Mouse (Mus musculus) cerebellum, adult 9-10 months (tissue): Measurements from ENCODE around the gene Taf5l.
A peak's percentile ranks its signal among the peaks of the same experiment; 100 is the strongest.
"Not testable (repeated sequence)": the region's sequence is repeated elsewhere in the genome, so short reads cannot be mapped to it uniquely, and the experiment has no call there.

ENCODE experiments used
- DNase-seq: peaks from one replicate; pipeline ENCODE4 v3.0.0; 2022

The Taf5l gene

DNA sequence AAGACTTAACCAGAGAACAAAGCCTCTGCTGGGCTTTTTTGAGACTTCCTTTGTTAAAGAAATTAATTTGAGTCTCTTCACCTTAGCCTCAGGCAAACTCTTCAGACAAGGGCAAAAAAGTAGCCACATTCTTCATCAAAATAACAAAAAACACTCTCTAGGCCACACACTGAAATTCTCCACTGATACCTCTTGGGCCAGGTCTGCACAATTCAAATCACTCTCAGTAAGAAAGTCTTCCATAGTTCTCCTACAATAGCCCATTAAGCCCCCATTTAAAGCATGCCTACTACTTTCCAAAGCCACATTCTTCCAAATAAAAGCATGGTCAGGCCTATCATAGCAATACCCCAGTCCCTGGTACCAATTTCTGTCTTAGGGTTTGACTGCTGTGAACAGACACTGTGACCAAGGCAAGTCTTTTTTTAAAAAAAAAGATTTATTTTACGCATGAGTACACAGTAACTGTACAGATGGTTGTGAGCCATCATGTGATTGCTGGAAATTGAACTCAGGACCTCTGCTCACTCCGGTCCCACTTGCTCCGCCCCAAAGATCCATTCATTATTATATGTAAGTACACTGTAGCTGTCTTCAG, 9.1 kb downstream of the Taf5l start:
- no peak for DNase-seq

DNA sequence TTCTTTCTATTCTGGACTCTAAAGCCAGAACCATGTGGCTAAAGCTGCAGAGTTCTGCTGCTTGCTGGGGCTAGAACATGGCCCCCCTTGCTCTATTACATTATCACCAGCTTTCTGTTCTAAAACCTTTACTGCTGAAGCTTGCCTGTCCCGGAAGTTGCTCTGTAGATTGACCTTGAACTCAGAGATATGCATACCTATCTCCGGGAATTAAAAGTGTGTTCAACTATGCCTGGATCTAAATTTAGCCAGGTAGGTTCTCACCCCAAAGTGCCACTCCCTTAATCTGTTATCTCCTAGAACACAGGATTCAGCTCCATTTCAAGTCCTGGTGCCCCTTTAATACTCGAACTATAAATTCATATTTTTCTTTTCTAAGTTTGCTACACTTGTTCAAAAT, 9.6 kb downstream of the Taf5l start:
- DNase-seq = no peak

GRCm38 (mm10) chr8:124007829-124008228, 13.4 kb downstream of the Taf5l start:
- DNase-seq = no peak

- DNase-seq = no peak
Measured at GRCm38 (mm10) chr8:124002546-124003108, 18.6 kb downstream of the Taf5l start.

DNA sequence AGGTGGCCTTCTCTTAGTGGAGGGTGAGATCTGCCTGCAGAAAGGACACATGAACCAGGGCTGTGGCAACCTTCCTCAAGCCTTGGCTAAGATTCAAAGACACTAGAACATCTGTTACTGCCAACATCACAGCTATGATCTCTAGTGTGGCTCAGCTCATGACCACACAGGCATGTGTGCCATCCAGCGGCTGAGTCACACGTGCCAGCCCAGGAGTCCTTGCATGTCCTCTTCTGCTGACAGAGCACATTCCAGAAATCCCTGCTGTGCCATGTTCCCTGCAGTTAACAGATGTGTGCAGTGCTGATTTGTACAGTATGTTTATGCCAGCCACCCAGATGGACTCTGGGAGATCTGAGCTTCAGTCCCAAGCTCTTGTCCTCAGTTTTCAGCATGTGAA, 21.6 kb downstream of the Taf5l start:
- no peak for DNase-seq

GRCm38 (mm10) chr8:123993997-123994396, 27.2 kb downstream of the Taf5l start:
- no peak for DNase-seq

DNA sequence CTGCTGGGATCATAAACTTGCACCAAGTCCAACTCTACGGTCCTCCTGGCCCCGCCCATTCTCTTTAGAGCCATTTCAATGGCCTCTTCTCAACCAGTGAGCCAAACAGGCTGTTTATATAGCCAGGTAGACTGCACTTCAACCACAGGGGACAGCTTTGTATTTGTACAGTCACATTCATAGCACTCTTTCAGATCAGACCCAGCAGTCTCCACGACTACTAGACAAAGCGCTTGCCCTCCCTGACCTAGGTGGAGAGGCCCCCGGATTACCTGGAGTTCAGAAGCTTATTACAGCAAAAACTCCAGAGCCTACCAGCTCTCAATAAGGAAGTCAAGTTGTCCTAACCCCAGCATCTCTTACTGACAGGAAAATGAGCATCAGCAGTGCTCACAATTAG, 27.6 kb downstream of the Taf5l start:
- DNase-seq = no peak

GRCm38 (mm10) chr8:123992587-123992986, 28.6 kb downstream of the Taf5l start:
- DNase-seq = no peak

DNA sequence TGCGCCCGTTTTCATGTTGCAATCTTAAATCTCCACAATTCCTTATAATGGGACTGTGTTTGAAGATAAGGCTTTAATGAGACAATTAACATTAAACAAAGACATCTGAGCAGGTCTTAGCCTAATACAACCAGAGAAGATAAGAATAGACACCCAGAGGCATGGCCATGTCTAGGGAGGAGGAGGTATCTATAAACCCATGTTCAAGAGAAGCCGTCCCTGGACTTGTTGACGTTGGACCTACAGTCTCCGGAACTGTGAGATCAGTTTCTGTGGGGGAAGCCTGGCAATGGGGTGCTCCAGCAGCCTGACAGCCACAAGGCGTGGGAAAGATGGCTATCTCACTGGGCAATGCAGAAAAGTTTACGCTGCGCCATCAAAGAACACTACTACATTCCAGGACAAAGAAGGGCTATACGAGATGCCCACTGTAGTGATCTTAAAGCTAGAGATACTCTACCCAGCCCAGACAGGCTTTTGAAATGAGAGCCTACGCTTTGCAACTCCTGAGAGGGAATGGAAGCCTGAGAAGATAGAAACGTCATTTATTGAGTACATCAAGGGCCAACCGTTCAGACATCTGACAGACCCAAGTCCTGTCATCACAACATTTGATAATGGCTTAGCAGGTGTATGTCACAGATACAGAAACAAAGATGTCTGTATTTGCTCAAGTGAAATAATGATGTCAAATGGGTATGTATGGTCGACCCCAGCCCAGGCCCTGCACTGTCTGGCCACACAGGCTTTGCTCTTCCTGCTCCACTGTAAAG, 30.7 kb downstream of the Taf5l start:
- no peak for DNase-seq

DNA sequence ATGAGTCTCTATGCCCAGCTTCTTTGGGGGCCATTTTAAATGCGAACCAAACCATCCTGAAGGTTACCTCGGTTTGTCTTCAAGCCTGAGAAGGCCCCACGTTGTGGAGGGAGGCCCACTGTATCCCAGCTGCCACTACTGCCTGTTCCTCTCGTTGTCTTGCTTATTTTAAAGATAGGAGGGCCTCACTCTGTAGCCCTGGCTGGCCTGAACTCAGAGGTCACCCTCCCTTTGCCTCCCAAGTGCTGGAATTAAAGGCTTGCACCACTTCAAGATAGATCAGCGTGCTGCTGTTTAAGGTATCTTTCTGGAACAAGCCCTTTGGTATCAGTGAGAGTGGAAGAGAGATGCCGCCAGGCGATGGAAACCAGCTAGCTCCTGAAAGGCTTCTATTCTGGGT, 32.1 kb downstream of the Taf5l start:
- no peak for DNase-seq

- no peak for DNase-seq
Measured at GRCm38 (mm10) chr8:123988605-123989038, 32.6 kb downstream of the Taf5l start.

DNA sequence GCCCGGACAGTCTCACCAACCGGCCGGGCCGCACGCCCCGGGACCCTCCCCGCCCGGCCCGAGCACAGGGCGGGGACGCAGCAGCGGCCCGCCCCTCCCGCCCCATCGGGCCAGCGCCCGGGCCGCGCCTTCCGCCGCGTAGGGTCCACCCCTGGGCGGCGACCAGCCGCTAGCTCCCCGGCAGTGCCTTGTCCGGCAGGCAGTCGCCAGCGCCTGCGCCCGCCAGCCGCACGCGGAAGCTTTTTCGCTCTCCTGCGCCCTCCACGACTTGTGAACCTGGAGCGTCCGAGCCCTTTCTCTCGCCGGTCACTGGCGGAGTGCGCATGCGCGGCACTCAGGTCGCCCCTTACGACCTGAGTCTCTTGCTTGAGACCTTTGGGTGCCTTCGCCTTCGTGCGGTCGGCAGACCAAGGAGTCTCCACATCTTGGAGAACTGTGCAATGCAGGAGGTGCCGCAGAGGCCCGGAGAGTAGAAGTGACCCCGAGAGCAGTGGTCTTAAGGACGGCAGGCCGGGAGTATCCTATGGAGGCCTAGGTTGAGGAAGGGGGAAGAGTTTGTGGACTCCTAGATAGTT, 38.3 kb downstream of the Taf5l start, which contains the start of gene Abcb10:
Abcb10 (minus strand) TSS at position 297 of the 575 bp plus-strand sequence.
- peak; percentile 88 for DNase-seq

GRCm38 (mm10) chr8:123982291-123982793, 38.9 kb downstream of the Taf5l start:
- DNase-seq = peak; percentile 50

DNA sequence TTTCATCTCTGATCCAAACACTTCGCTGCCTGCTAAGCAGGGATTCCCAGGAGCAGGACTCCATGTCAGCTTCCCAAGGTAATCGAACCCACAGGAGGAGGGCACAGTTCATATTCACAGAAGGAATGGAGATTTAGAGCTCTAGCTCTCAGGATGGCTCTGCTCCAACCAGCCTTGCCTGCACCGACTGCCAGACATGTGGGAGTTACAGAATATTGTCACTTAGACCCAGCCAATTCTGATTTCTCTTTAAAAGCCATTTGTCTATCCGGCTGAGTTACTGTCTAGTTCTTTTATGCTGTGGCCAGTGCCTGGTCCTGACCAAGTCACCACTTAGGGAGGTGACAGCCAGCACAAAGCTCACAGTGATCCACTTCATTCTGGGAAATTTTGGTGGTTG, 39.5 kb downstream of the Taf5l start:
- DNase-seq = peak; percentile 35

GRCm38 (mm10) chr8:123980239-123980638, 41.0 kb downstream of the Taf5l start:
- DNase-seq = no peak

DNA sequence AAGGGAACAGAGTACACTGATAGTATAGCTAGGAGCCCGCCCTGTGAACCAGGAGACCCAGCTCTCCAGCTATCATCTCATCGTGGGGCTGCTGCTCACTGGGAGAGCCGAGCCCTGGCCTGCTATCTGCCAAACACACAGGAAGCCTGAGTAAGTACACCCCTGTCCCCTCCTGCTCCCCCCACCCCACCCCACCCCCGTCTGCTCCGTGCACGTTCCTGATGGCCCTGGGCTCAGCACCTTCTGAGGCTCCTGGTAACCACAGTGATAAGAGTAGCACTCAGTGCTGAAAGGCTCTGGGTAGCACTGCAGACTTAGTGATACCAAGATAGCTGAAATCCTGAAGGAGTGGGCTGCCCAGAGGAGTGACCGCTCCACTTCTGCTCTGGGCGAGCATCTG, 42.3 kb downstream of the Taf5l start:
- DNase-seq = no peak

GRCm38 (mm10) chr8:123978166-123978838, 42.9 kb downstream of the Taf5l start:
- DNase-seq = peak; percentile 46

DNA sequence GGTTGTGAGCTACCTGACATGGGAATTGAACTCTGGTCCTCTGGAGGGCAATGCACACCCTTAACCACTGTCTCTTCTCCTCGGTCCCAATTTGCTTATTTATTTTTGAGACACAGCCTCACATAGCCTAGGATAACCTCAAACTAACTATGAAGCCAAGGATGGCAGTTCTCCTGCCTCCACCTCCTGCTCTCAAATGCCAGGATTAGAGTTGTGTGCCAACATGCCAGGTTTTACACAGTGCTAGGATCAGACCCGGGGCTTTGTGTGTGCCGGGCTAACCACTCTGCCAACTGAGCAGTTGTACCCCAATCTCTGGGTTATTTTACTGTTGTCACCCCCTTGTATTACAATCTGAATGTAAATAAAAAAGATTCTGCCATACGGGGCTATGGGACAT, 43.7 kb downstream of the Taf5l start:
- DNase-seq = peak; percentile 19

- DNase-seq = no peak
Measured at GRCm38 (mm10) chr8:123973495-123973894, 47.7 kb downstream of the Taf5l start.

GRCm38 (mm10) chr8:123966896-123967295, 54.3 kb downstream of the Taf5l start:
- peak; percentile 21 for DNase-seq

DNA sequence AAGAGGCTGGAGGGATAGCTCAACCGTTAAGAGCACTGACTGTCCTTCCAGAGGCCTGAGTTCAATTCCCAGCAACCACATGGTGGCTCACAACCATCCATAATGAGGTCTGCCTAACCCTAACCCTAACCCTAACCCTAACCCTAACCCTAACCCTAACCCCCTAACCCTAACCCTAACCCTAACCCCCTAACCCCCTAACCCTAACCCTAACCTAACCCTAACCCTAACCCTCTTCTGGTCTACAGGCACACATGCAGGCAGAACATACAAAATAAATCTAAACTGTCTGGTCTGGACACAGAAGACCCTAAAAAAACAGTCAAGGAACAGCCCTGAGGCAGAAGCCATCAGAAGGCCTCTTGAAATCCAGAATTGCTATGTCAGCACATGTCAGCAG, 59.8 kb downstream of the Taf5l start:
- no peak for DNase-seq

- not testable (repeated sequence) for DNase-seq
Measured at GRCm38 (mm10) chr8:123960556-123960955, 60.6 kb downstream of the Taf5l start.

DNA sequence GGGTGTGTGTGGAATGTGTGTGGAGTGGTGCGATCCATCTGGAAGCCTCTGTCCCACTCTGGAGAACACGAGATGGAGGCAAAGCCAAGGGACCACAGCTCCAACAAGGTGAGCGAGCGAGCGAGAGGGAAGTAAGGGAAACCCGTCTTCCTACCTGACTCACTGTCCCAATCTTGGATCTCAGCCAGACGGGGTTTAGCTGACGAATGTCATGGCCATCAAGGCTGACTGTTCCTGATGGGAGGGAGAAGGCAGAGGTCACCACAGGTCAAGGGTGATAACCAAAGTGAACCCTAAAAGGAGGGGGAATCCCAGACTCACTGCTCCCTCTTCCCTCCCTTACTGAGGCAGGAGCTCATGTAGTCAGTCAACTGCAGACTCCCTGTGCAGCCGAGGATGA, 61.1 kb downstream of the Taf5l start:
- DNase-seq = no peak
